Mouse (Mus musculus) heart, embryonic 10.5 days (tissue): Measurements from ENCODE around the gene Icam5. TPM values are rescaled to one million over a fixed set of nuclear protein-coding genes. Genes with fewer than 3 reads are reported as not detected.
A peak's percentile ranks its signal among the peaks of the same experiment; 100 is the strongest.

ENCODE experiments used
- DNase-seq: peaks from one replicate; pipeline ENCODE4 v3.0.0-alpha.2; 2017; ENCODE audit warnings: low spot score
- H3K27ac ChIP-seq: fragments of 300-500 bp; sonication (generic); 2 replicates; pipeline ENCODE4 v1.5.1; 2016; ENCODE audit warnings: mild to moderate bottlenecking
- H3K27me3 ChIP-seq: fragments of 300-500 bp; sonication (generic); 2 replicates; pipeline ENCODE4 v1.6.1; 2016; ENCODE audit warnings: mild to moderate bottlenecking; ENCODE audit not compliant: poor library complexity, insufficient read depth, severe bottlenecking
- H3K36me3 ChIP-seq: fragments of 300-500 bp; sonication (generic); 2 replicates; pipeline ENCODE4 v1.6.1; 2016; ENCODE audit warnings: mild to moderate bottlenecking, moderate library complexity
- H3K4me1 ChIP-seq: fragments of 300-500 bp; sonication (generic); 2 replicates; pipeline ENCODE4 v1.6.1; 2016; ENCODE audit warnings: mild to moderate bottlenecking
- H3K4me3 ChIP-seq: fragments of 300-500 bp; sonication (generic); 2 replicates; pipeline ENCODE4 v1.5.1; 2016; ENCODE audit warnings: mild to moderate bottlenecking, moderate library complexity
- H3K9me3 ChIP-seq: fragments of 300-500 bp; sonication (generic); 2 replicates; pipeline ENCODE4 v1.6.1; 2016; ENCODE audit warnings: mild to moderate bottlenecking, moderate library complexity
- WGBS: fragments of 180-500 bp; shearing (Covaris S2); methylation state at CpG from one replicate; pipeline ENCODE4 v1.1.7; 2016; 5-methylcytosine and 5-hydroxymethylcytosine counted together
- polyA plus RNA-seq: library from polyadenylated mRNA; unstranded; fragments of >200 nt; fragmentation: Nextera tagmentation; extraction: Ambion mirVana; gene quantifications from 2 replicates; pipeline ENCODE4 v1.2.1, GENCODE M21; 2016

Gene Icam5
- polyA plus RNA-seq, 1 experiment from 2014 or later: 0.06 TPM

DNA sequence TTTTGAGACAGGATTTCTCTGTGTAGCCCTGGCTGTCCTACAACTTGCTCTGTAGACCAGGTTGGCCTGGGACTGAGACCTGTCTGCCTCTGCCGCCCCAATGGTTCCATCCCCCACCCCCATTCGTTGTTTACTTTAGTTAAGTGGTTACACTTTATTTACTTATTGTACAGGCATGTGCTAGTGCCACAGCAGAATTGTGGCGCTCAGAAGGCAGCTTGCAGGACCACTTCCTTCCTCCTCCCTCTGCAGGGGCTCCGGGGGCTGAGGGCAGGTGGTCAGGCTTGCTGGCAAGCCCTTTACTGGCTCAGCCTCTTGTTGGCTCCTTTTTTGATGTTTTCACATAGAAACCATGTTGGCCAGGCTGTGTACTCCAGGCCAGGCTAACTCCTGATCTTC is 14.7 kb upstream of the Icam5 start:
- peaks cover 25% of the 10 kb centered on the region for H3K4me1 ChIP-seq
- H3K27me3 ChIP-seq: peaks cover 60% of the 10 kb centered on the region
- no peaks in the 10 kb centered on the region for H3K36me3 ChIP-seq
- WGBS: 27% methylated on average over 4 of the region's 4 CpGs
- H3K4me3 ChIP-seq: peak overlapping the region; percentile 57
- no peak for DNase-seq
- H3K27ac ChIP-seq: no peak overlapping the region
- no peaks in the 10 kb centered on the region for H3K9me3 ChIP-seq

GRCm38 (mm10) chr9:21018600-21018999 is 13.3 kb upstream of the Icam5 start:
- Histone ChIP-seq H3K27ac (no peak overlapping the region), H3K4me1 (peaks cover 23% of the 10 kb centered on the region), H3K27me3 (peaks cover 58% of the 10 kb centered on the region), H3K9me3 (no peaks in the 10 kb centered on the region), H3K36me3 (no peaks in the 10 kb centered on the region), H3K4me3 (no peak overlapping the region)
- WGBS: 80% methylated on average over 2 of the region's 2 CpGs
- DNase-seq: no peak

- H3K4me3 ChIP-seq: no peak overlapping the region
- 79% methylated on average over 3 of the region's 3 CpGs for WGBS
- H3K27me3 ChIP-seq: peaks cover 43% of the 10 kb centered on the region
- no peaks in the 10 kb centered on the region for H3K36me3 ChIP-seq
- no peak for DNase-seq
- H3K4me1 ChIP-seq: peaks cover 5% of the 10 kb centered on the region; the same call in 1 of the 2 replicates
- no peaks in the 10 kb centered on the region for H3K9me3 ChIP-seq
- H3K27ac ChIP-seq: no peak overlapping the region
These were observed 10.5 kb upstream of the Icam5 start for GRCm38 (mm10) chr9:21021363-21021762.

DNA sequence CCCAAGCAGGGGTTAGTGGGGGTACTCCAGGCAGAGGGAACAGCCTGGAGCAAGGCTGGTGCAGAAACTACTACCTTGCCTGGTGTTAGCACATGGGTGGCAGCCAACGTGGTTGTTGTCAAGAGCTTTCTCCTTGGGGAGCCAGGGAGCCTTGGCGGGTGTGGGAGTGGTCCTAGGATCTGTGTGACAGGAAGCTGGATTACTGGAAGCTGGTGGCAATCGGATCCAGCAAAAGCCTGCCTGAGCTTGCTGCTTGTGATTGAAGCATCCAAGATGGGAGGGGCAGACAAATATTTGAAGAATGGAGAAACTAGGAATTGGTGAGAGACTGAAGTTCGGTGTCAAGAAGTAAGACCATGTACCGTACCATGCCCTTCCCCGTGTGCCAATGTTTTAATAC is 9.6 kb upstream of the Icam5 start:
- no peaks in the 10 kb centered on the region for H3K36me3 ChIP-seq
- H3K27me3 ChIP-seq: peaks cover 43% of the 10 kb centered on the region
- no peak overlapping the region for H3K27ac ChIP-seq
- 53% methylated on average over 6 of the region's 6 CpGs for WGBS
- H3K4me1 ChIP-seq: no peaks in the 10 kb centered on the region
- H3K9me3 ChIP-seq: no peaks in the 10 kb centered on the region
- H3K4me3 ChIP-seq: no peak overlapping the region
- no peak for DNase-seq

DNA sequence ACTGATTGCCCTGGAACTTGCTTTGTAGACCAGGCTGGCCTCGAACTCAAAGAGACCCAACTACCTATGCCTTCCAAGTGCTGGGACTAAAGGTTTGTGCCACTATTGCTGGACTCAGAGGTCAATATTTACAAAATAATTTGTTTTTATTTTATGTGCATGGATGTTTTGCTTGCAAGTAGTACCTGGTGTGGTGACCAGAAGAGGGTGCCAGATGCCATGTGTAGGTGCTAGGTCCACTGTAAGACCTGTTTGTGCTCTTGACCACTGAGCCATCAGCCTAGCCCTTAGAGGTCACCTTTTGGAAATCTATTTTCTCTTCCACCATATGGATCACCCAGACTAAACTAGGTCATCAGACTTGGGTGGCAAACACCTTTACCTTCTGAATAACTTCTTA is 9.1 kb upstream of the Icam5 start:
- Histone ChIP-seq H3K36me3 (no peaks in the 10 kb centered on the region), H3K9me3 (no peaks in the 10 kb centered on the region), H3K27ac (no peak overlapping the region), H3K4me3 (no peak overlapping the region), H3K4me1 (no peaks in the 10 kb centered on the region), H3K27me3 (peaks cover 43% of the 10 kb centered on the region)
- WGBS: 80% methylated on average over 1 of the region's 1 CpGs
- no peak for DNase-seq

DNA sequence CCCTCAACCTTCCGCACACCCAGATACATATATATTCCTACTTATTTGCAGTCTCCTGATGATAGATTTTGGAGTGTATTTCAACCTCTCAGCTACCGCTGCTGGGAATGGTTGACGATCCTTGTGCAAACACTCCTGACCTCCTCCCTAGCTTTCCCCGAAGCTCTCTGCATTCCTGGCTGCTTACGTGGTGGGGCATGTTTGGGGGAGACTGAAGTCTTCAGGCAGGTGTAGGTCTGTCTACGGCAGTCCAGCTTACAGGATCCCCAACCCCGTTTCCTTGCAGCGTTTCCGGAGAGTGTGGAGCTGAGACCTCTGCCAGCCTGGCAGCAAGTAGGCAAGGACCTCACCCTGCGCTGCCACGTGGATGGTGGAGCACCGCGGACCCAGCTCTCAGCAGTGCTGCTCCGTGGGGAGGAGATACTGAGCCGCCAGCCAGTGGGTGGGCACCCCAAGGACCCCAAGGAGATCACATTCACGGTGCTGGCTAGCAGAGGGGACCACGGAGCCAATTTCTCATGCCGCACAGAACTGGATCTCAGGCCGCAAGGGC is 6.5 kb upstream of the Icam5 start:
- Histone ChIP-seq H3K36me3 (no peaks in the 10 kb centered on the region), H3K27ac (no peak overlapping the region), H3K4me3 (no peak overlapping the region), H3K9me3 (no peaks in the 10 kb centered on the region), H3K4me1 (peaks cover 13% of the 10 kb centered on the region), H3K27me3 (peaks cover 50% of the 10 kb centered on the region)
- WGBS: 63% methylated on average over 19 of the region's 19 CpGs
- DNase-seq: no peak

GRCm38 (mm10) chr9:21026849-21027248 is 5.0 kb upstream of the Icam5 start:
- Histone ChIP-seq H3K36me3 (no peaks in the 10 kb centered on the region), H3K27me3 (peaks cover 59% of the 10 kb centered on the region)
- 69% methylated on average over 12 of the region's 12 CpGs for WGBS

GRCm38 (mm10) chr9:21027774-21028290 is 4.0 kb upstream of the Icam5 start:
- H3K9me3 ChIP-seq: no peaks in the 10 kb centered on the region
- no peak overlapping the region for H3K4me3 ChIP-seq
- no peak for DNase-seq
- no peak overlapping the region for H3K27ac ChIP-seq
- WGBS: 45% methylated on average over 8 of the region's 8 CpGs
- H3K36me3 ChIP-seq: no peaks in the 10 kb centered on the region
- peaks cover 69% of the 10 kb centered on the region for H3K27me3 ChIP-seq
- H3K4me1 ChIP-seq: peaks cover 37% of the 10 kb centered on the region

More at GRCm38 (mm10) chr9:21026849-21027248, 5.0 kb upstream of the Icam5 start:
- Histone ChIP-seq H3K9me3 (no peaks in the 10 kb centered on the region), H3K4me1 (peaks cover 27% of the 10 kb centered on the region), H3K27ac (no peak overlapping the region), H3K4me3 (no peak overlapping the region)
- DNase-seq: no peak

GRCm38 (mm10) chr9:21028560-21029110 is 3.2 kb upstream of the Icam5 start:
- no peak for DNase-seq
- Histone ChIP-seq H3K27me3 (peaks cover 77% of the 10 kb centered on the region), H3K4me1 (peaks cover 45% of the 10 kb centered on the region), H3K4me3 (peak overlapping the region; percentile 66; the same call in 1 of the 2 replicates), H3K36me3 (no peaks in the 10 kb centered on the region), H3K9me3 (no peaks in the 10 kb centered on the region), H3K27ac (peak overlapping the region; percentile 84; the same call in 1 of the 2 replicates)
- 70% methylated on average over 6 of the region's 6 CpGs for WGBS

- Histone ChIP-seq H3K27me3 (peaks cover 84% of the 10 kb centered on the region), H3K9me3 (no peaks in the 10 kb centered on the region), H3K4me3 (peak within 1 kb of the TSS; percentile 66), H3K4me1 (peaks cover 47% of the 10 kb centered on the region), H3K27ac (peak within 1 kb of the TSS; percentile 84), H3K36me3 (no peaks in the 10 kb centered on the region)
- DNase-seq: peak; percentile 93
- under 1% methylated on average over 37 of the region's 37 CpGs for WGBS
These were observed 2.4 kb upstream of the Icam5 start, which contains the start of gene Icam4 for GRCm38 (mm10) chr9:21029291-21030054. Gene Icam4, plus strand, starts transcription at chr9:21029373.

GRCm38 (mm10) chr9:21030055-21030600 is 1.7 kb upstream of the Icam5 start:
- peaks cover 53% of the 10 kb centered on the region for H3K4me1 ChIP-seq
- H3K27ac ChIP-seq: peak overlapping the region; percentile 84; the same call in 1 of the 2 replicates

DNA sequence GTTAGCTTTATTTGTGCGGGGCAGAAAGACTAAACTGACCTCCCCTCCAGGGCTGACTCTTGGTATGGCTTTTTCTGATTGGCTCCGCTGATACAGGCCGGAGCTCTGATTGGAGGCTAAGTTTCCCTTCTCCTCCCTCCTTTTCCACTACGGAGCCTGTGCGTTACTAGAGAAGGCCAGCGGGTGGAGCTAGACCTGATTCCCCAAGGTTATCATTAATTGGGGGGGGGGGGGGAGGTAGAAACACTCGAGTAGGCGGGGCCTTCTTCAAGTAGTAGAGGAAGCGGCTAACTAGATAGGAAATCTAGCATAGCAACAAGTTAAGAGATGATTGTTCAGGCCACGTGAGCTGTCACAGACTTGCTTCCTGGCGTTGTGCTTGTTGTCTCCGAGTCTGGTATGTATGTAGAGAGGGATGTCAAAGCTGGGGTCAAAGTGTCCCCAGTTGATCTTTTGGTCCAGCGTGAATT is 1.1 kb upstream of the Icam5 start:
- peak; percentile 91 for DNase-seq
- H3K9me3 ChIP-seq: no peaks in the 10 kb centered on the region
- H3K4me1 ChIP-seq: peaks cover 57% of the 10 kb centered on the region
- peaks cover 89% of the 10 kb centered on the region for H3K27me3 ChIP-seq
- H3K4me3 ChIP-seq: peak overlapping the region; percentile 66
- under 1% methylated on average over 13 of the region's 13 CpGs for WGBS
- H3K27ac ChIP-seq: no peak overlapping the region
- H3K36me3 ChIP-seq: no peaks in the 10 kb centered on the region

More at GRCm38 (mm10) chr9:21030055-21030600, 1.7 kb upstream of the Icam5 start:
- 18% methylated on average over 22 of the region's 22 CpGs for WGBS
- H3K36me3 ChIP-seq: no peaks in the 10 kb centered on the region
- peak overlapping the region; percentile 66 for H3K4me3 ChIP-seq
- peaks cover 88% of the 10 kb centered on the region for H3K27me3 ChIP-seq
- DNase-seq: no peak
- H3K9me3 ChIP-seq: no peaks in the 10 kb centered on the region
